Mouse (Mus musculus) heart, embryonic 16.5 days (tissue): ENCODE results near the gene Cadm2. TPM values are rescaled to one million over a fixed set of nuclear protein-coding genes. Genes with fewer than 3 reads are reported as not detected.

Source experiments
- ATAC-seq: fragments of 200-750 bp; cut with Nextera tagmentation; replicated peaks from 2 replicates; pipeline ENCODE4 v1.8.0; 2017; ENCODE audit warnings: moderate number of reproducible peaks; ENCODE audit not compliant: insufficient read depth, low FRiP score; ENCODE audit errors: extremely low read depth
- H3K27ac ChIP-seq: fragments of 300-500 bp; sonication (generic); 2 replicates; pipeline ENCODE4 v1.5.1; 2014; ENCODE audit warnings: mild to moderate bottlenecking, low read length, control low read depth, moderate library complexity
- H3K27me3 ChIP-seq: fragments of 300-500 bp; sonication (generic); 2 replicates; pipeline ENCODE4 v1.6.1; 2014; ENCODE audit warnings: low read length, mixed read lengths; ENCODE audit not compliant: control insufficient read depth, insufficient read depth
- H3K36me3 ChIP-seq: fragments of 300-500 bp; sonication (generic); 2 replicates; pipeline ENCODE4 v1.6.1; 2014; ENCODE audit not compliant: control insufficient read depth, insufficient read depth
- H3K4me1 ChIP-seq: fragments of 300-500 bp; sonication (generic); 2 replicates; pipeline ENCODE4 v1.6.1; 2014; ENCODE audit warnings: low read length, mixed read lengths; ENCODE audit not compliant: control insufficient read depth, insufficient read depth
- H3K4me2 ChIP-seq: fragments of 300-500 bp; sonication (generic); 2 replicates; pipeline ENCODE4 v1.6.1; 2014; ENCODE audit warnings: low read depth, mild to moderate bottlenecking, control low read depth, low read length
- H3K4me3 ChIP-seq: fragments of 300-500 bp; sonication (generic); 2 replicates; pipeline ENCODE4 v1.5.1; 2014; ENCODE audit warnings: mild to moderate bottlenecking, control low read depth, low read length
- H3K9ac ChIP-seq: fragments of 300-500 bp; sonication (generic); 2 replicates; pipeline ENCODE4 v1.6.1; 2014; ENCODE audit warnings: low read length, control low read depth
- H3K9me3 ChIP-seq: fragments of 300-500 bp; sonication (generic); replicated peaks from 2 replicates; pipeline ENCODE4 v1.6.1; 2016; ENCODE audit warnings: low read length; ENCODE audit not compliant: control insufficient read depth
- WGBS: fragments of 180-500 bp; shearing (Covaris S2); extraction: QIAGEN DNeasy Blood & Tissue Kit; methylation state at CpG from one replicate; pipeline ENCODE4 v1.1.7; 2014; 5-methylcytosine and 5-hydroxymethylcytosine counted together
- polyA plus RNA-seq: library from polyadenylated mRNA; unstranded; fragments of >200 nt; fragmentation: Nextera tagmentation; extraction: Ambion mirVana; gene quantifications from 2 replicates; pipeline ENCODE4 v1.2.1, GENCODE M21; 2015

The Cadm2 gene
- polyA plus RNA-seq: 0.20 and 0.24 TPM in 2 replicates

DNA sequence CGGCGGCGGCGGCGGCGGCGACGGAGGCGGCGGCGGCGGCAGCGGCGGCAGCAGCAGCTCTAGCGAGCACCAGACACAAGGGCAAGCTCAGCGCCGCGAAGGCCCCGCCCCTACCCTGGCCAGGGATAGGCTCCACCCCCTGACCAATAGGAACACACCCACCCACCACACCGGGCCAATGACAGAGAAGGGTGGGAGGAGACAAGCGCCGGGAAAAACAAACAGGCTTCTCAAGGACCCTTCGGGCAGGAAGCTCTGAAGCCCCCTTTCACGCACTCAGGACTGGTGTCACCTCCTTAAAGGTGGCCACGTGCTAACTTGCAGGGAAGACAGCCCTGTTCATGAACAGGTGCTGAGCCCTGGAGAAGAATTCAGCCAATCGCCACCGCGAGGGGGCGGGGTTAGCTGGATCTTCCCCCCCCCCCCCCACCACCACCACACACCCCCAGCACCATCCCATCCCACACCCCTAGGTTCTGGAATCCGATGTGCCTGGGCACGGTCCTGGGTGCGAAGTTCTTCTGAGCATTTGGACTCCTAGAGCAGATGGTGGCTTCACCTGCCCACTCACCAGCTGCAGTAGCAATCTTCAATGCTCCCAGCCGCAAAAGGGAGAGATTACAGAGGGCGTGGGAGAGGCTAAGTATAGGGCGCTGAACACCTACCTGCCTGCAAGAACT is at the start of gene Cadm2:
Cadm2 (minus strand) TSS at position 83 of the 680 bp plus-strand sequence.
- Histone ChIP-seq H3K27me3 (peaks cover 18% of the 10 kb centered on the region), H3K4me2 (peak within 1 kb of the TSS; percentile 100), H3K36me3 (no peaks in the 10 kb centered on the region), H3K27ac (no peak within 1 kb of the TSS), H3K4me3 (peak within 1 kb of the TSS; percentile 70), H3K9ac (peak within 1 kb of the TSS; percentile 68), H3K9me3 (0 out of 2 replicates have a peak, but pooled peaks cover 2% of the 10 kb centered on the region), H3K4me1 (peaks cover 4% of the 10 kb centered on the region)
- 2% methylated on average over 25 of the region's 35 CpGs for WGBS
- peak; percentile 100 for ATAC-seq

DNA sequence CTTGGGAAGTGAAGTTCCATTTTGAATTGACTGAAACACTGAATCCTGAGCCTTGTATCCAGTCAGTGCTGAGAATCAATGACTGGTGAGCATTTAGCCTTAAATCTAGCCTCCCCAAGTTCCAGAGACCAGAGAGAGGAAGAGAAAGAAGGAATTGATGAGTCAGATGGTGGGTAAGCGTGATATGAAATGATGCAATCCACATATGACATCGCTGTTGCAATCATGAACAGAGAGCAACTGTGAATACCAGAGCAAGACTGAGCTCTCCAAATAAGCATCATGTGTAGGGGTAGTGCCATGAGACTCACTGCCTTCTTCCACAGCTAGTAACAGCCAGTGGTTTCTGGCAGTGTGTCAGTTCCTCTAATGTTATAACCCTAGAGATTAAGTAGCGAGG is 26.2 kb upstream of the Cadm2 start:
- H3K4me2 ChIP-seq: no peak overlapping the region
- no peak for ATAC-seq
- no peaks in the 10 kb centered on the region for H3K4me1 ChIP-seq
- no peak overlapping the region for H3K4me3 ChIP-seq
- no peak overlapping the region for H3K27ac ChIP-seq
- no peaks in the 10 kb centered on the region for H3K9me3 ChIP-seq
- H3K9ac ChIP-seq: no peak overlapping the region
- WGBS: 85% methylated on average over 3 of the region's 3 CpGs
- H3K27me3 ChIP-seq: no peaks in the 10 kb centered on the region
- H3K36me3 ChIP-seq: no peaks in the 10 kb centered on the region

DNA sequence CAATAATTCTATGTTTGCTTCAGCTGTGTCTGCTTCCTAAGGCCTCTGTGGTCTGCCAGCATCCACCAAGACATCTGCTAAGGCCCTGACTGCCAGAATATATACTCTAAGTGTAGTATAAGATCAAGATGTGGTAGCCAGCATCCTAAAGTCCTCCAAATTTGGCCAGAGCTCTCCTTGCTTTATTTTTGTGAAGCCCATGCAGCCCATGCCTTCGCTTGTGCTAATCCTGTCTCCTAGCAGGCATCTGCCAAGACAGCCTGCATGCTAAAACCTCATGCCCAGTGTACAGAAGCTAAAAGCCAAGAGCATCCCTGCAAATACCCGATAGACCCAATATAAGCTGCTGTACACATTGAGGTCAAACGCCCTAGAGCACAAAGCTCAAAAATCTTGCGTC is 22.9 kb upstream of the Cadm2 start:
- Histone ChIP-seq H3K27ac (no peak overlapping the region), H3K4me2 (no peak overlapping the region), H3K36me3 (no peaks in the 10 kb centered on the region), H3K4me3 (no peak overlapping the region), H3K27me3 (no peaks in the 10 kb centered on the region), H3K9ac (no peak overlapping the region), H3K9me3 (no peaks in the 10 kb centered on the region), H3K4me1 (no peaks in the 10 kb centered on the region)
- no peak for ATAC-seq
- 81% methylated on average over 4 of the region's 4 CpGs for WGBS

DNA sequence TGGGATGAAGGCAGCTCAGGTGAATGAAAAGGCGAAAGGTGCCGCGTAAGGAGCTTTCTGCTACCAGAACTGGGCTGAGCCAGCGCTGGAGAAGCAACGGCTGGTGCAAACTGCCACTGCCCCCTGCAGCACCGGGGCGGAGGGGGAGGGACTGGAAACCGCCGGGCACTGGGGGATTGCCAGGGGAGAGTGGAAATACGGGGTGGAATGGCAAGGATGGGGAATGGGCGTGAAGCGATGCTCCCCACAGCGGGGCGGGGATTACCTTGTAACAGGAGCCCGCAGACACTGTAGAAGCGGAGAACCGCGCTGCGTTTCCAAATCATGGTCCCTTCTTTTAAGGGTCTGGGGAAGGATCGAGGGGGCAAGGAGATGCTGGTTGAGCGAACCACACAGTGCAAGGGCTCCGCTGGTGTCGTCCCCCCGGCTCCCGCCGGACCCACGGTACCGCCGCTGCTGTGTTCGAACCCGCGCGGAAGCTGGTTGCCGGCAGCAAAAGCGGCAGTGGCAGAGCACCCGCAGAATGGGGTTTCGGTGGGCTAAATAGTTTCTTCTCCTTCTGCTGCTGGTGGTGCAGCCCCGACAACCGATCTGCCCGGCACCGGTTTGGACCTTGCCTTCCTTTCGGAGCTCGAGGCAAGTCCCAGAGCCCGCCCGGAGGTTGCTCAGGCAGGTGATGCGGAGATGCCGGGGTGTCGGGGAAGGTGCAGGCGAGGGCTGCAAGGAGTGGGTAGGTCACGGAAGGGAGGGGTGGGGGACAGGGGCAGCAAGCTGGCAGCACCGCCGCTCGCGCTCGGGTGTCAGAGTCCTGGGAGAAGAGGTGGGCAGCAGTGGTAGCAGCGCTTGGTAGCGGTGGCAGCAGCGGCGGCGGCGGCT is 564 bp downstream of the Cadm2 start:
- H3K27me3 ChIP-seq: peaks cover 18% of the 10 kb centered on the region
- H3K27ac ChIP-seq: no peak overlapping the region
- peak overlapping the region; percentile 100 for H3K4me2 ChIP-seq
- peak overlapping the region; percentile 68 for H3K9ac ChIP-seq
- H3K4me1 ChIP-seq: peaks cover 4% of the 10 kb centered on the region
- no peaks in the 10 kb centered on the region for H3K36me3 ChIP-seq
- 0 out of 2 replicates have a peak, but pooled peaks cover 2% of the 10 kb centered on the region for H3K9me3 ChIP-seq
- WGBS: under 1% methylated on average over 60 of the region's 61 CpGs
- peak; percentile 17 for ATAC-seq
- H3K4me3 ChIP-seq: peak overlapping the region; percentile 70

DNA sequence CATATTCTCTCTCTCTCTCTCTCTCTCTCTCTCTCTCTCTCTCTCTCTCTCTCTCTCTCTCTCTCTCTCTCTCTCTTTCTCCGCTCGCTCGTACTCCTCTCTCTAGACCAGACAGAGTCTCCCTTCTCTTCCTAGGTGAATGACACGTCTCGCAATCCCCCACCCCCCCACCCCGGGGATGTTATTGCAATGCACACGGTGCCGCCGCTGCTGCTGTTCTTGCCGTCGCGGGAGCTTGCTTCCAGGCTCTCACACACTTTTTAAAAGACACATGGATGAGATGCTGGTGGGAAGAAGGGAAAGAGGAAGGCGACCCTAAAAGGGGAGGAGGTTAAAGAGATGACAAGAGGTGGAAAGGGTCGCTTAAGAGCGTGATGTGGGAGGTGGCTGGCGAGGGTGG is 1.3 kb downstream of the Cadm2 start:
- H3K4me2 ChIP-seq: peak overlapping the region; percentile 100
- H3K36me3 ChIP-seq: no peaks in the 10 kb centered on the region
- 0% methylated on average over 16 of the region's 16 CpGs for WGBS
- H3K9me3 ChIP-seq: 0 out of 2 replicates have a peak, but pooled peaks cover 2% of the 10 kb centered on the region
- peak overlapping the region; percentile 68; the same call in 1 of the 2 replicates for H3K9ac ChIP-seq
- no peak for ATAC-seq
- peak overlapping the region; percentile 70 for H3K4me3 ChIP-seq
- H3K4me1 ChIP-seq: peaks cover 4% of the 10 kb centered on the region
- H3K27ac ChIP-seq: no peak overlapping the region
- H3K27me3 ChIP-seq: peaks cover 18% of the 10 kb centered on the region

DNA sequence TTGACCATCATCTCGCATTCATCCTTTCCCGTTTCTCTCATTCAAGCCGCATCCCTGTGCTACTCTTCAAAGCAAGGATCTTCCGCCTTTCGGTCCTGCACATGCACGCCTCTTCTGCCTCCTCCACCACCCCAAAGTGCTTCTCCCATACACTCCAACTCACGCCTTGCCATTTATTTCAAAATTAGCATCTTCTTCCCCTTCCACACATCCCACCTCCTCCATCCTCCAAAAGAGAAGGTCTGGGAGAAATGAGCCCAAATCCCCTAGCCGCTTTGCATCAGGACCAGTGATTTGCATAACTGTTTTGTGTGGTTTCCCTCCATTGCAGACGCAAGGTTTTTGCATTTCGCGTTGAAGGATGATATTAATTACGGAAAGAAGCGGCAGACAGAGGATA is 1.9 kb downstream of the Cadm2 start:
- Histone ChIP-seq H3K9ac (no peak overlapping the region), H3K4me1 (peaks cover 4% of the 10 kb centered on the region), H3K4me2 (0 out of 2 replicates have a peak overlapping the region, but pooled peaks have one; percentile 100), H3K4me3 (no peak overlapping the region), H3K9me3 (0 out of 2 replicates have a peak, but pooled peaks cover 2% of the 10 kb centered on the region), H3K36me3 (no peaks in the 10 kb centered on the region), H3K27me3 (peaks cover 18% of the 10 kb centered on the region), H3K27ac (no peak overlapping the region)
- WGBS: 7% methylated on average over 13 of the region's 13 CpGs
- ATAC-seq: no peak

DNA sequence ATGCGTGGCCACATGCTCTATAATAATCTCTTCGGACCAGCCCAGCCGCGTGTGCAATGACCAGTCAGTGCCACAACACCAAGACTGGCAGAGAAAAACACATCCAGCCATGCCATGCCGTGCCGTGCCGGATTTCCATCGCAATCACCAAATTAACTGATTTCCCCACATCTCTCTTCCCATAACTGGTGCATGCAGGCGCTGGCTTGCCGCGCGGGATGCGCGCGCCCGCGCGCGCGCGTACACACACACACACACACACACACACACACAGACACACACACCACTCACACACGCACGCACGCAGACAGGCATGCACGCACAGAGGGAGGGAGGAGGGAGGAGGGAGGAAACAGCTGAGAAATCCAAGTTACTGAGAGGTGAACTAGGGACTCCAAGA is 2.9 kb downstream of the Cadm2 start:
- WGBS: 2% methylated on average over 25 of the region's 25 CpGs
- Histone ChIP-seq H3K9ac (no peak overlapping the region), H3K9me3 (0 out of 2 replicates have a peak, but pooled peaks cover 2% of the 10 kb centered on the region), H3K4me3 (peak overlapping the region; percentile 44), H3K36me3 (no peaks in the 10 kb centered on the region), H3K4me2 (peak overlapping the region; percentile 64), H3K4me1 (peaks cover 4% of the 10 kb centered on the region), H3K27me3 (peaks cover 18% of the 10 kb centered on the region), H3K27ac (no peak overlapping the region)
- no peak for ATAC-seq

DNA sequence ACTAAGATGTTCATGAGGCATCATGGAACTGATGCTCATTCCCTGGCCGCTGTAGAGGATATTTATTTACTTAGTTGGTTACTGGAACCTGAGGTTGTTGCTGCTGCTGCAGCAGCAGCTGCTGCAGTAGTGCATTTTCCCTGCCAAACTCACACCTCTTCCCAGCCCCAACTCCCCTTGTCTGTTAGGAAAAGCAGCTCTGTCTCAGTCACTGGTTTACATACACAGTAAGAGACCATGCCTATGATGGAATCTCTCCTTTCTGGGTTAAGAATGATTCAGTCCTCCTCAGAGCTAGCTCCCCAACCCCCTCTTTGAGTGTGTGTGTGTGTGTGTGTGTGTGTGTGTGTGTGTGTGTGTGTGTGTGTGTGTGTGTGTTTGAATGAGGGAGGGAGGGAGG is 3.5 kb downstream of the Cadm2 start:
- WGBS: 29% methylated on average over 1 of the region's 1 CpGs
- Histone ChIP-seq H3K27me3 (peaks cover 18% of the 10 kb centered on the region), H3K4me2 (no peak overlapping the region), H3K9me3 (0 out of 2 replicates have a peak, but pooled peaks cover 2% of the 10 kb centered on the region), H3K36me3 (no peaks in the 10 kb centered on the region), H3K4me1 (peaks cover 4% of the 10 kb centered on the region), H3K27ac (no peak overlapping the region), H3K9ac (no peak overlapping the region), H3K4me3 (no peak overlapping the region)
- no peak for ATAC-seq

DNA sequence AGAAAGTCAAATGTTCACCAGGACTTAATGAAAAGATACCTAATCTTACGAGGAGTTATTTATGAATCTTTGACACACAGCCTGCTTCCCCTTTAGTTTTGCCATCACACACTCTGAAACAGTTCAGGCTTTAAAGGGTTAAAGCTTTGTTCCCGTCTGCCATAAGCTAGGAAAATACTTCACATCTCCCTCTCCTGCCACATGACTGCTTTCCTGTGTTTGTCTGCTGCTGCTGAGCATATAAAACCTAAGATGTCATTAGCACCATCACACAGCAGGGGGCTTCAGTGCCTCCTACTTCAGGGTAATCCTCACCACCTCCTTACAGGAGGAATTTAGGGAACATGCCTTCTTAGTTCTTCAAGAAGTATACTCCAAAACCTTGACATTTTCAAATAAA is 6.8 kb downstream of the Cadm2 start:
- Histone ChIP-seq H3K4me2 (no peak overlapping the region), H3K9ac (no peak overlapping the region), H3K4me3 (no peak overlapping the region), H3K4me1 (no peaks in the 10 kb centered on the region), H3K9me3 (0 out of 2 replicates have a peak, but pooled peaks cover 2% of the 10 kb centered on the region), H3K27ac (no peak overlapping the region), H3K27me3 (peaks cover 10% of the 10 kb centered on the region), H3K36me3 (no peaks in the 10 kb centered on the region)
- 35% methylated on average over 2 of the region's 2 CpGs for WGBS
- ATAC-seq: no peak
